Mouse (Mus musculus) kidney, embryonic 16.5 days (tissue): ENCODE measurements around the gene Riox1. TPM values are rescaled to one million over a fixed set of nuclear protein-coding genes. Genes with fewer than 3 reads are reported as not detected.

Source experiments
- ATAC-seq: fragments of 200-750 bp; cut with Nextera tagmentation; 2 replicates; pipeline ENCODE4 v1.8.0; 2017; ENCODE audit warnings: moderate TSS enrichment; ENCODE audit not compliant: low FRiP score, low TSS enrichment
- H3K27ac ChIP-seq: fragments of 300-500 bp; sonication (generic); 2 replicates; pipeline ENCODE4 v1.5.1; 2014; ENCODE audit warnings: low read length
- H3K27me3 ChIP-seq: fragments of 300-500 bp; sonication (generic); 2 replicates; pipeline ENCODE4 v1.6.1; 2014; ENCODE audit warnings: low read length, control low read depth, mixed read lengths; ENCODE audit not compliant: insufficient read depth
- H3K36me3 ChIP-seq: fragments of 300-500 bp; sonication (generic); 2 replicates; pipeline ENCODE4 v1.6.1; 2014; ENCODE audit warnings: low read length, control low read depth, mixed read lengths; ENCODE audit not compliant: insufficient read depth
- H3K4me1 ChIP-seq: fragments of 300-500 bp; sonication (generic); 2 replicates; pipeline ENCODE4 v1.6.1; 2014; ENCODE audit warnings: low read length, control low read depth, mixed read lengths; ENCODE audit not compliant: insufficient read depth
- H3K4me2 ChIP-seq: fragments of 300-500 bp; sonication (generic); replicated peaks from 2 replicates; pipeline ENCODE4 v1.6.1; 2014; ENCODE audit warnings: low read depth, low read length
- H3K4me3 ChIP-seq: fragments of 300-500 bp; sonication (generic); 2 replicates; pipeline ENCODE4 v1.5.1; 2014; ENCODE audit warnings: mild to moderate bottlenecking, low read length
- H3K9ac ChIP-seq: fragments of 300-500 bp; sonication (generic); replicated peaks from 2 replicates; pipeline ENCODE4 v1.6.1; 2014; ENCODE audit warnings: low read length
- H3K9me3 ChIP-seq: fragments of 300-500 bp; sonication (generic); 2 replicates; pipeline ENCODE4 v1.6.1; 2016; ENCODE audit warnings: low read length, control low read depth
- WGBS: fragments of 180-500 bp; shearing (Covaris S2); extraction: QIAGEN DNeasy Blood & Tissue Kit; methylation state at CpG from one replicate; pipeline ENCODE4 v1.1.7; 2014; 5-methylcytosine and 5-hydroxymethylcytosine counted together
- polyA plus RNA-seq: library from polyadenylated mRNA; unstranded; fragments of >200 nt; fragmentation: Nextera tagmentation; extraction: Ambion mirVana; gene quantifications from 2 replicates; pipeline ENCODE4 v1.2.1, GENCODE M21; 2015

The Riox1 gene
- 11.2 and 11.5 TPM in 2 replicates for polyA plus RNA-seq

GRCm38 (mm10) chr12:83950493-83950839, at the start of gene Riox1:
Gene Riox1, plus strand, starts transcription at chr12:83950608.
- WGBS: under 1% methylated on average over 37 of the region's 37 CpGs

DNA sequence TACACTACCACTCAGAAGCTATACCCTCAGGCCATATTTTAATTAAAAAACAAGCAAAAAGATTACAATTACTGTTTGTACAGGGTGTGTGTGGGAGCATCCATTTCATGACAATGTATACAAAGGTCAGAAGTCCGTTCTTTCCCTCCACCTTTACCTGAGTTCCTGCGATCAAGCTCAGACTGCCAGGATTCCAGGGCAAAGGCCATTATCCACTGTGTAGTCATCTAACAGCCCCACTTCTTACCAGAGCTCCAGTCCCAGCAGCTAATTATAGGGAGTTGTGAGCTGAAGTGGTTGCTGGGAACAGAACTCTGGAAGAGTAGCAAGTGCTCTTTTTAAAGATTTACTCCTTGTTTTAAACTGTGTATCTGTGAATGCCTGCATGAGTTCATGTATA, 40.0 kb upstream of the Riox1 start:
- Histone ChIP-seq H3K4me1 (no peaks in the 10 kb centered on the region), H3K9me3 (no peaks in the 10 kb centered on the region), H3K9ac (no peak overlapping the region), H3K36me3 (peaks cover 3% of the 10 kb centered on the region; the same call in 1 of the 2 replicates), H3K4me2 (no peak overlapping the region), H3K4me3 (no peak overlapping the region), H3K27ac (no peak overlapping the region), H3K27me3 (no peaks in the 10 kb centered on the region)
- 0 out of 2 replicates have a peak, but pooled peaks have one; percentile 31 for ATAC-seq
- 71% methylated on average over 2 of the region's 2 CpGs for WGBS

More at GRCm38 (mm10) chr12:83950493-83950839, at the start of gene Riox1:
- Histone ChIP-seq H3K36me3 (peaks cover 7% of the 10 kb centered on the region; the same call in 1 of the 2 replicates), H3K27ac (peak within 1 kb of the TSS; percentile 82), H3K9me3 (no peaks in the 10 kb centered on the region), H3K27me3 (no peaks in the 10 kb centered on the region), H3K4me3 (peak within 1 kb of the TSS; percentile 96), H3K9ac (peak within 1 kb of the TSS; percentile 86), H3K4me2 (peak within 1 kb of the TSS; percentile 93), H3K4me1 (peaks cover 19% of the 10 kb centered on the region)
- peak; percentile 95 for ATAC-seq

DNA sequence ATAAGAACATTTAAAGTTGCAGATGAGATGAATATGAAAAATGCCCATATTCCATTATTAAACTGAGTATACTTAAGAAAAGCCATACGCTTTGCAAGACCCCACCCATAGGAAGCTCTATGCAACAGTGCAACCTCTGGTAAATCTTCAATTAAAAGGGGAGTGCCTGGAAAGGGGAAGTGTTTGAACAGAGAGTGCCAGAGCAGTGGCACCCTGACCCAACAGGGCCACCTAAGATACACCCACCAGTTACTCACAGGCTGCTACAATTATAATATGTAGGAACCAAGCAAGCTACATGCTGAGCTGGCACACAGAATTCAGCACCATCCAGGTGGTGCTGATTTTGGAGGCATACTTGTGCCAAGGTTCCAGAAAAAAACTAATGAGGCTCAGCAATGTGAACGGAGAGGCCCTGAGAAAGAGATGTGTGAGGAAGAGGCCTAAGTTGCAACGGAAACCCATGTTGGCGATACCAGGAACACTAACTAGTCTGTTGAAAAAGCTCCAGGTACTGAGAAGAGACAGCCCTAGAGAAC, 36.1 kb upstream of the Riox1 start:
- ATAC-seq: no peak
- H3K9ac ChIP-seq: no peak overlapping the region
- H3K4me2 ChIP-seq: no peak overlapping the region
- no peak overlapping the region for H3K4me3 ChIP-seq
- peaks cover 6% of the 10 kb centered on the region; the same call in 1 of the 2 replicates for H3K4me1 ChIP-seq
- 90% methylated on average over 4 of the region's 4 CpGs for WGBS
- H3K27ac ChIP-seq: no peak overlapping the region
- H3K27me3 ChIP-seq: no peaks in the 10 kb centered on the region
- H3K36me3 ChIP-seq: peaks cover 8% of the 10 kb centered on the region; the same call in 1 of the 2 replicates
- no peaks in the 10 kb centered on the region for H3K9me3 ChIP-seq

- peaks cover 8% of the 10 kb centered on the region; the same call in 1 of the 2 replicates for H3K36me3 ChIP-seq
- no peak for ATAC-seq
- 88% methylated on average over 1 of the region's 1 CpGs for WGBS
- H3K9me3 ChIP-seq: no peaks in the 10 kb centered on the region
- H3K27ac ChIP-seq: no peak overlapping the region
- H3K4me1 ChIP-seq: peaks cover 9% of the 10 kb centered on the region; the same call in 1 of the 2 replicates
- H3K4me3 ChIP-seq: no peak overlapping the region
- no peak overlapping the region for H3K9ac ChIP-seq
- H3K27me3 ChIP-seq: no peaks in the 10 kb centered on the region
- no peak overlapping the region for H3K4me2 ChIP-seq
Observed at GRCm38 (mm10) chr12:83914797-83915196, 35.6 kb upstream of the Riox1 start.

GRCm38 (mm10) chr12:83916884-83917283, 33.5 kb upstream of the Riox1 start:
- peaks cover 8% of the 10 kb centered on the region; the same call in 1 of the 2 replicates for H3K36me3 ChIP-seq
- no peak overlapping the region for H3K4me3 ChIP-seq
- no peak for ATAC-seq
- WGBS: 70% methylated on average over 9 of the region's 9 CpGs
- no peak overlapping the region for H3K4me2 ChIP-seq
- H3K27me3 ChIP-seq: no peaks in the 10 kb centered on the region
- no peak overlapping the region for H3K27ac ChIP-seq
- peaks cover 18% of the 10 kb centered on the region for H3K4me1 ChIP-seq
- no peak overlapping the region for H3K9ac ChIP-seq
- no peaks in the 10 kb centered on the region for H3K9me3 ChIP-seq

DNA sequence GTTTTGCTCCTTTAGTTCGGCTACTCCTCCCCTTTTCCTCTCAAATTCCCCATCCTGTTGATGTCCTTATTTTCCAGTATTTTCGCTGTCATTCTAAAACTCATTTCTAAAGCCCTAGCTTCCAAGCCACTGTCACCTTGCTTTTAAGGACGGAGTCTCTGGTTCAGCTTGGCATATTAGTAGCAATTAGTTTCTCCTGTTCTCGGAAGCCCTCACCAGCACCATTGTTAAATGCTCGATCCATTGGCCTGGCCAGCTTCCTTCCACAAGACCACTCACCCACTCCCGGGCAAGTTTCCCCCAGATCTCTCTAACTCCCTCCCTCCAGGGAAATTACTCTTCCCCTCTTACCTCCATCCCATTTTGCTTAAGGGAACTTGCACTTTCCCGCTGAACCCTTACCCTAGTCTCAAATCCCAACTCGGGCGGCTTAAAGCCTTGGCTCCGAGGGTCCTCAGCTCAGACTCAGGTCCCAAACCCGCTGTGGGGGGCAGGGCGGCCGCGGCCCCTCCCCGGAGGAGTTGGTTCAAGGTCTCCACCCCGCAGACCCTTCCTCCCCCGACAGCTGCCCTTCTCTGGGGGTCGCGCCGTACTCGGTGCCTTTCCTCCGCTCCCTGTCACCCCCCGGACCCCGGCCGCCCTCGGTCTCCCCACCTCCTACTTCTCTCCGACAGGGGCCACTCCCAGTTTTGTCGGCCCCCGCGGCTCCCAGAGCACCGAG, 29.5 kb upstream of the Riox1 start:
- ATAC-seq: no peak
- Histone ChIP-seq H3K9me3 (no peaks in the 10 kb centered on the region), H3K4me1 (peaks cover 45% of the 10 kb centered on the region), H3K4me3 (peak overlapping the region; percentile 68), H3K27ac (peak overlapping the region; percentile 94), H3K9ac (peak overlapping the region; percentile 78), H3K4me2 (peak overlapping the region; percentile 90), H3K27me3 (no peaks in the 10 kb centered on the region), H3K36me3 (peaks cover 5% of the 10 kb centered on the region; the same call in 1 of the 2 replicates)
- WGBS: under 1% methylated on average over 31 of the region's 31 CpGs

GRCm38 (mm10) chr12:83921535-83922381, 28.6 kb upstream of the Riox1 start, which contains the start of gene Numb:
Gene Numb, minus strand, starts transcription at chr12:83921934.
- ATAC-seq: peak; percentile 100
- peak within 1 kb of the TSS; percentile 90 for H3K4me2 ChIP-seq
- H3K9ac ChIP-seq: peak within 1 kb of the TSS; percentile 78
- H3K4me3 ChIP-seq: peak within 1 kb of the TSS; percentile 68
- peaks cover 45% of the 10 kb centered on the region for H3K4me1 ChIP-seq
- H3K27me3 ChIP-seq: no peaks in the 10 kb centered on the region
- peaks cover under 1% of the 10 kb centered on the region; the same call in 1 of the 2 replicates for H3K36me3 ChIP-seq
- H3K9me3 ChIP-seq: no peaks in the 10 kb centered on the region
- peak within 1 kb of the TSS; percentile 94 for H3K27ac ChIP-seq
- under 1% methylated on average over 44 of the region's 63 CpGs for WGBS

DNA sequence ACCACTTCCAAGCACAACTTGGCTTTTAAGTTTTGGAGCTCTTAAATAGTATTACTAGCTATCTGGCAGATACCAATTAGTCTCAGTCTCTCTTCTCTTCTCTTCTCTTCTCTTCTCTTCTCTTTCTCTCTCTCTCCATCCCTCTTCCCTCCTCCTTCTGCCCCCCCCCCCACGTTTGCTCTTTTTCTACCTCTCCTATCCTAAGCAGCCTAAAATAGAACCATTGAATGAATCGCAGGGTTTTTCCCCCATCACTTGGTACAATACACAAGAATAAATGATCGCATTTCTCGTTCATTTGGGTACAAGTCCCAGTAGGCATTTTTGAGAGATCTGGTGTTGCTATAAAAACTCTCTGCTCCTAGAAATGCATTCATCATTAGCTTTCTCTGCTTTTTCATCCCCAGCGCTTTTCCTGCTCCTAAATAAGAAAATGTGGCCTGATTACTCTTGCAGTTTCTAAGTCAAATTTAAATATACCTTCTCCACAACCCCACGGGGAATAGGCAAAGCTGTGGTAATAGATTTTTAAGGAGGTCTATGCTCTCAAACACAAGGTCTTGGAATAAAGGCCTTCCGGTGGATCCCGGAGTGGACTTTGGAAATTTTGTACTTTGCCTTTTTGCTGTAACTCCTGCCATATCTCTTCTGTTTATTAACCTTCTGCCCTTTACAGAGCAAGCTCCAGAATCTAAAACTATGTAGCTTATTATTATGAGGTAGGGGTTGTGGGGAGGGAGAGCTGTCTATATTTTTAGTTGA, 27.5 kb upstream of the Riox1 start:
- Histone ChIP-seq H3K9me3 (no peaks in the 10 kb centered on the region), H3K4me3 (peak overlapping the region; percentile 68)
- WGBS: 33% methylated on average over 8 of the region's 8 CpGs

GRCm38 (mm10) chr12:83923486-83923859, 26.9 kb upstream of the Riox1 start:
- ATAC-seq: no peak
- Histone ChIP-seq H3K27ac (0 out of 2 replicates have a peak overlapping the region, but pooled peaks have one; percentile 27), H3K4me3 (no peak overlapping the region), H3K4me1 (peaks cover 45% of the 10 kb centered on the region), H3K4me2 (no peak overlapping the region), H3K27me3 (no peaks in the 10 kb centered on the region), H3K36me3 (no peaks in the 10 kb centered on the region), H3K9me3 (no peaks in the 10 kb centered on the region), H3K9ac (no peak overlapping the region)
- WGBS: 73% methylated on average over 1 of the region's 1 CpGs

More for the DNA sequence above, 27.5 kb upstream of the Riox1 start:
- Histone ChIP-seq H3K27me3 (no peaks in the 10 kb centered on the region), H3K27ac (peak overlapping the region; percentile 92; the same call in 1 of the 2 replicates), H3K9ac (peak overlapping the region; percentile 74), H3K4me2 (peak overlapping the region; percentile 55), H3K36me3 (no peaks in the 10 kb centered on the region), H3K4me1 (peaks cover 45% of the 10 kb centered on the region)
- no peak for ATAC-seq
